Mouse (Mus musculus) hindbrain, embryonic 11.5 days (tissue): ENCODE data around the gene Tmem132d. TPM values are rescaled to one million over a fixed set of nuclear protein-coding genes. Genes with fewer than 3 reads are reported as not detected.

Experiments used
- ATAC-seq: fragments of 200-750 bp; cut with Nextera tagmentation; 2 replicates; pipeline ENCODE4 v1.8.0; 2017; ENCODE audit warnings: mild to moderate bottlenecking, moderate TSS enrichment, moderate library complexity; ENCODE audit not compliant: low FRiP score
- DNase-seq: peaks from one replicate; pipeline ENCODE4 v3.0.0-alpha.2; 2015; ENCODE audit warnings: low spot score
- H3K27ac ChIP-seq: fragments of 300-500 bp; sonication (generic); 2 replicates; pipeline ENCODE4 v1.5.1; 2014; ENCODE audit warnings: mild to moderate bottlenecking, low read depth, low read length
- H3K27me3 ChIP-seq: fragments of 300-500 bp; sonication (generic); 2 replicates; pipeline ENCODE4 v1.6.1; 2014; ENCODE audit warnings: mild to moderate bottlenecking, low read length, moderate library complexity, mixed read lengths; ENCODE audit not compliant: control insufficient read depth, insufficient read depth
- H3K36me3 ChIP-seq: fragments of 300-500 bp; sonication (generic); 2 replicates; pipeline ENCODE4 v1.6.1; 2014; ENCODE audit warnings: mild to moderate bottlenecking, low read length, moderate library complexity, mixed read lengths; ENCODE audit not compliant: control insufficient read depth, insufficient read depth
- H3K4me1 ChIP-seq: fragments of 300-500 bp; sonication (generic); replicated peaks from 2 replicates; pipeline ENCODE4 v1.6.1; 2014; ENCODE audit warnings: low read length, mixed read lengths; ENCODE audit not compliant: control insufficient read depth, insufficient read depth
- H3K4me2 ChIP-seq: fragments of 300-500 bp; sonication (generic); replicated peaks from 2 replicates; pipeline ENCODE4 v1.6.1; 2014; ENCODE audit warnings: mild to moderate bottlenecking, low read depth, low read length
- H3K4me3 ChIP-seq: fragments of 300-500 bp; sonication (generic); 2 replicates; pipeline ENCODE4 v1.5.1; 2014; ENCODE audit warnings: low read depth, low read length
- H3K9ac ChIP-seq: fragments of 300-500 bp; sonication (generic); 2 replicates; pipeline ENCODE4 v1.6.1; 2014; ENCODE audit warnings: low read depth, low read length
- H3K9me3 ChIP-seq: fragments of 300-500 bp; sonication (generic); 2 replicates; pipeline ENCODE4 v1.6.1; 2016; ENCODE audit warnings: low read length; ENCODE audit not compliant: control insufficient read depth
- WGBS: fragments of 180-500 bp; shearing (Covaris S2); extraction: QIAGEN DNeasy Blood & Tissue Kit; methylation state at CpG from one replicate; pipeline ENCODE4 v1.1.7; 2014; 5-methylcytosine and 5-hydroxymethylcytosine counted together
- polyA plus RNA-seq: library from polyadenylated mRNA; unstranded; fragments of >200 nt; fragmentation: Nextera tagmentation; extraction: Ambion mirVana; gene quantifications from 2 replicates; pipeline ENCODE4 v1.2.1, GENCODE M21; 2014

The Tmem132d gene
- polyA plus RNA-seq: 0.46 and 0.63 TPM in 2 replicates

DNA sequence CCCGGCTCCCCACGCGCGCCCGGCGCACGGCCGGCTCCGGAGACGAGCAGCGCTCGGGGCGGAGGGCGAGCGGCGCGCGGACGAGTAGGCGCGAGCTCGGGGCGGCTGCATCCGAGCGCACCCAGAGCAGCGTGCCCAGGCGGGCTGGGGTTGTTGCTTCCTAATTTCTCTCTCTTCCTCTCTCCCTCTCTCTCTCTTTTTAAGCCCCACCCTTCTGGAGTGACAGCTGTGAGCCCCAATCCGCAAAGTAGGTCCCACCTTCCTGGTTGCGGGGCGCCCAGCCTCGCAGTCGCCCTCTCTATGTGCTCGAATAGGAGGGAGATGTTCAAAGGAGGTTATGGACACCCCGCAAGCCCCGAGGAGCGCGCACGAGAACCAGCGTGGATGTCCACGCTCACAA lies at the start of gene Tmem132d:
Tmem132d (minus strand) TSS at position 162 of the 400 bp plus-strand sequence.
- Histone ChIP-seq H3K27me3 (peaks cover 30% of the 10 kb centered on the region), H3K36me3 (no peaks in the 10 kb centered on the region), H3K4me3 (peak within 1 kb of the TSS; percentile 45), H3K4me2 (peak within 1 kb of the TSS; percentile 92), H3K9me3 (no peaks in the 10 kb centered on the region), H3K27ac (no peak within 1 kb of the TSS), H3K4me1 (no peaks in the 10 kb centered on the region), H3K9ac (peak within 1 kb of the TSS; percentile 31; the same call in 1 of the 2 replicates)
- ATAC-seq (no peak), DNase-seq (peak; percentile 51)
- WGBS: under 1% methylated on average over 20 of the region's 40 CpGs

DNA sequence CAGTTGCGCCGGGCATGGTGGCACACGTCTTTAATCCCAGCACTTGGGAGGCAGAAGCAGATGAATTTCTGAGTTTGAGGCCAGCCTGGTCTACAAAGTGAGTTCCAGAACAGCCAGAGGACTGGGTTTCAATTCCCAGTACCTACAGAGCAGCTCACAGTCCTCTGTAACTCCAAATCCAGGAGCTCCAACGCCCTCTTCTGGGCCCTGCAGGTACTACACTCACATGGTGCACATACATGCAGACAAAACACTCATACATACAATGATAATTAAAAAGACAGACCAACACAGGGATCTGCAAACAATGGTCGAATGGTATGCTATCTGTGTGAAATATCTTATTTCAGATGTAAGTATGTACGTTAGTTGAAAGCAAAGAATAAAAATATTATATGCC lies 47.9 kb upstream of the Tmem132d start:
- Histone ChIP-seq H3K36me3 (no peaks in the 10 kb centered on the region), H3K27me3 (no peaks in the 10 kb centered on the region), H3K4me1 (peaks cover 2% of the 10 kb centered on the region; the same call in 1 of the 2 replicates), H3K4me2 (no peak overlapping the region), H3K9me3 (no peaks in the 10 kb centered on the region), H3K27ac (no peak overlapping the region), H3K4me3 (no peak overlapping the region), H3K9ac (no peak overlapping the region)
- DNase-seq (no peak), ATAC-seq (no peak)
- WGBS: 86% methylated on average over 6 of the region's 6 CpGs

DNA sequence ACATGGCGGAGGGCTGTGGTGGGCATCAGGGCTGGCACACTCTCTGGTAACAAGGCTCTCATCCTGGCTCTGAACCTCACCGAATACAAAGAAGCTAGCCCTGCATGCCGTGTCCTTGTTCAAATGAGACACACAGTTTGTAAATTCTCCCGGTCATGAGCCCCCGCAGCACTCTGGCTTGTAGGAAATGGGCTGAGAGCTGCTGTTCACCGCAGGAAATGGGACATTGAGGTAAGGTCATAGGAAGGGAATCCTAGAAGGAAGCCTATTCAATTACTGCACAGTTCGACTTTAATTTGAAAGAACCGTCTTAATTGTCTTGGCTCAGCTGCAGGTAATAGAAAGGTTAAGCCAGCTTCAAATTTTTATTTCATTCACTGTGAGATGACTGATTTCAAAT lies 42.5 kb upstream of the Tmem132d start:
- H3K4me2 ChIP-seq: no peak overlapping the region
- H3K4me1 ChIP-seq: no peaks in the 10 kb centered on the region
- 89% methylated on average over 8 of the region's 8 CpGs for WGBS
- no peaks in the 10 kb centered on the region for H3K36me3 ChIP-seq
- ATAC-seq (no peak), DNase-seq (no peak)
- H3K4me3 ChIP-seq: no peak overlapping the region
- no peaks in the 10 kb centered on the region for H3K9me3 ChIP-seq
- H3K27ac ChIP-seq: no peak overlapping the region
- H3K27me3 ChIP-seq: no peaks in the 10 kb centered on the region
- no peak overlapping the region for H3K9ac ChIP-seq

DNA sequence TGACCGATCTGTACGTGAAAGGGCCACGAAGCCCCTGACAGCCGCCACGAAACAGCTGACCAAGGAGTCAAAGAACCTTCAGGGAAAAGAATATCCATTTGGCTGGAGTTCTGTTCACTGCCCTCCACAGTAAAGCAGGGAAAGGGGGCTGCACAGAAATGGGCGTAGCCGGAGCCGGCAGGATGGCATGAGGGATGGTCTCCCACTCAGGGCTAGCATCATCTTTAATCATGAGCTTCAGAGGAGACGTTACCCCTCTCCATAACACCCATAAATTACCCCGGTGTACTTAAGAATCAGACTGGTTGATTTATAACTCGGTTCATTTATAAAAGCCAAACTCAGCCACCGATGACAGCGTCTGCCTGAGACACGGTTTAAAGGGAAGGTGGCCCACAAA lies 36.9 kb upstream of the Tmem132d start:
- H3K4me3 ChIP-seq: no peak overlapping the region

DNA sequence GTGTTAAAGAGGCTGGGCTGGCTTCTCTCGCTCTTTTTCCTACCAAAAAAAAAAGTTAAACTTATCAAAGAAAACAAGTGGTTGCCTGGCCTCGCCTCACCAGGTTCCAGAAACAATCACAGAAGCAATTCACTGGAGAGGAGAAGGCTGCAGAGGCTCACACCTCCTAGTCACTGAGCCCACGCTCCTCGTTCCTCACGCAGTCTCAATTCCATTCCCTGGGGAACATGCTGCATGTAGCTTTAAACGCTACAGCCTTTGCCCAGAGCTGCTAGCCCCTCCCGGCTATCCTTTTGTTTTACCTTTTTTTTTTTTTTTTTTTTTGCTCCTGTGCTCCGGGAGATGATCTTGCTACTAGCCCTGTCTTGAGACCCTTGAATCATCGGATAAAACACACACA lies 31.6 kb upstream of the Tmem132d start:
- no peak for ATAC-seq
- Histone ChIP-seq H3K4me2 (no peak overlapping the region), H3K9me3 (no peaks in the 10 kb centered on the region), H3K4me3 (no peak overlapping the region), H3K4me1 (no peaks in the 10 kb centered on the region), H3K27ac (no peak overlapping the region), H3K9ac (no peak overlapping the region), H3K36me3 (no peaks in the 10 kb centered on the region), H3K27me3 (no peaks in the 10 kb centered on the region)
- WGBS: 12% methylated on average over 9 of the region's 9 CpGs
- no peak for DNase-seq

More for the DNA sequence above, 36.9 kb upstream of the Tmem132d start:
- 64% methylated on average over 14 of the region's 14 CpGs for WGBS
- no peaks in the 10 kb centered on the region for H3K27me3 ChIP-seq
- no peak overlapping the region for H3K4me2 ChIP-seq
- H3K9ac ChIP-seq: no peak overlapping the region
- no peaks in the 10 kb centered on the region for H3K36me3 ChIP-seq
- no peaks in the 10 kb centered on the region for H3K9me3 ChIP-seq
- ATAC-seq: no peak
- no peak overlapping the region for H3K27ac ChIP-seq
- H3K4me1 ChIP-seq: no peaks in the 10 kb centered on the region
- no peak for DNase-seq

DNA sequence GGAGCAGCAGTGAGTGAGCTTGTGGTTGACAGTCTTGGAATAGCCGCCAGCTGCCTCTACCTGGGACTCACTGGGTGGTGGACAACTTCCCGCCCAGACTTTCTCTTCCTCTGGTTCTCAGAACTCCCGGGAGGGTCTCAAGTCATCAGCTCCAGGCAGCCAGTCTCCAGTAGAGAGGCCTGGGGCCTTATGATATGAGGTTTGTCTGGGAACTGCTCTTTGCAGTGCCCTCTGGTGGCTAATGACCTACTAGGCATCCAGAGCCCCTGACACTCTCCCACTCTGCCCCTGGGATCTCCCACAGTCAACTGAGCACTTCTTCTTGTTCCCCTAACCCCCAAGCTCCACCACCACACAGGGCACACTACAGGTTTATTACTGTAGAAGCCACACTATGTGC lies 27.7 kb upstream of the Tmem132d start:
- no peaks in the 10 kb centered on the region for H3K4me1 ChIP-seq
- H3K4me2 ChIP-seq: no peak overlapping the region
- H3K9ac ChIP-seq: no peak overlapping the region
- ATAC-seq (no peak), DNase-seq (peak; percentile 36)
- no peaks in the 10 kb centered on the region for H3K9me3 ChIP-seq
- no peak overlapping the region for H3K27ac ChIP-seq
- WGBS: 48% methylated on average over 3 of the region's 3 CpGs
- H3K27me3 ChIP-seq: no peaks in the 10 kb centered on the region
- no peak overlapping the region for H3K4me3 ChIP-seq
- H3K36me3 ChIP-seq: no peaks in the 10 kb centered on the region

DNA sequence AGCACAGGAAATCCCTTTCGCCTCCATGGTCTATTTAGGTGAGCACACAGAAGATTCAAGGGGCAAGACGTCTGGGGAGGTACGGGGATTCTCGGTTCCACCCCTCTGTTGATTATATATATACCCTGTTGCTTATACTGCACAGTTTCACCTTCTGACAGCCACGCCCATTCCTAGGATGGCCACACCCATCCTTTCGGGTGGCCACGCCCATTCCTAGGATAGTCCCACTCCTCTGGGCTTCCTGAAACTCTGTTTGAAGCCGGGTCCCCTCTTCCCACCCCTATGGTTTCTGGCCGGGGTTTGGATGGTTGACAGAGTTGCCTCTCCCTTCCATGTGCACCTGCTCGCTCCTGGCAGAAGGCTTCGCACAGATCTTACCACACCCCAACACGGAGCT lies 22.9 kb upstream of the Tmem132d start:
- Histone ChIP-seq H3K36me3 (no peaks in the 10 kb centered on the region), H3K9ac (no peak overlapping the region), H3K4me1 (no peaks in the 10 kb centered on the region), H3K4me2 (no peak overlapping the region), H3K4me3 (no peak overlapping the region), H3K27me3 (no peaks in the 10 kb centered on the region), H3K9me3 (no peaks in the 10 kb centered on the region), H3K27ac (no peak overlapping the region)
- DNase-seq: no peak
- WGBS: 77% methylated on average over 12 of the region's 12 CpGs
- no peak for ATAC-seq

DNA sequence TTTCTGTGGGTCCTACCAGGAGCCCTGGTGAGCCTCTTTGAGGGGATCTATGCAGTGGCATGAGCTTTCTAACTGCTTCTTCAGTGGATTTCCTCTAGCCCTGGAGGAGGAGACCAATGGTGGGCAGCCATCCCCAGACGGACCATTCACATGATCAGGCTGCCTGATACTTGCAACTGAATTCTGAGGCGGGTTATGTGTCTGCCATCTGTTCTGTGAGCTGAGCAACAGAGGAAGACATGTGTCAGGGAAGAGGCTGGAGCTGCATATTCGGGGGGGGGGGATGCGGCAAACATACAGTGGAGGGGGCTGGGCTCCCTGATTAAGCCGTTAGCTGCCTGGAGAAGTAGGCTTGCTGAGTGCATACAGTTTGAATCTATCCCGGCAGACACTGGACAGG lies 19.3 kb upstream of the Tmem132d start:
- Histone ChIP-seq H3K4me3 (no peak overlapping the region), H3K36me3 (no peaks in the 10 kb centered on the region), H3K27ac (no peak overlapping the region), H3K4me2 (no peak overlapping the region), H3K27me3 (no peaks in the 10 kb centered on the region), H3K9ac (no peak overlapping the region), H3K4me1 (no peaks in the 10 kb centered on the region), H3K9me3 (no peaks in the 10 kb centered on the region)
- 25% methylated on average over 6 of the region's 6 CpGs for WGBS
- DNase-seq (no peak), ATAC-seq (no peak)

DNA sequence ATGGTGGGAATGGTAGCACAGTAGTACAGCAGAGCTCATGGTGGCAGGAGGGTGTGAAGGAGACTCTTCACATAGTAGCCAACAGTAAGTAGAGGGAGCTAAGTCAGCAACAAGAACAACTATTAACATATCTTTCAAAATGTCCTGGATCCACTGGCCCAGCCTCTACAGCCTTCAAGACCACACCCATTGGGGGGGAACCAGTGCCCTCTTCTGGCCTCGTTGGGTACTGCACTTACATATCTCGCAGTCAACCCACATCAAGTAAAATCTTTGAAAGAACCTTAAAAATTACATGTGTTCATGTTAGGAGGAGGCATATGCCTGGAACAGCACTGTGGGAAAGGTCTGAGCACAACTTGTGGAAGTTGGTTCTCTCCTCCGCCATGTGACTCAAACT lies 17.9 kb upstream of the Tmem132d start:
- 86% methylated on average over 3 of the region's 3 CpGs for WGBS
- Histone ChIP-seq H3K36me3 (no peaks in the 10 kb centered on the region), H3K9ac (no peak overlapping the region), H3K27ac (no peak overlapping the region), H3K27me3 (0 out of 2 replicates have a peak, but pooled peaks cover 2% of the 10 kb centered on the region), H3K4me1 (no peaks in the 10 kb centered on the region), H3K4me3 (no peak overlapping the region), H3K4me2 (no peak overlapping the region), H3K9me3 (no peaks in the 10 kb centered on the region)
- ATAC-seq (no peak), DNase-seq (peak; percentile 32)
